Mouse (Mus musculus) thymus, adult 2 months (tissue): ENCODE data around the gene Brms1.

Experiments used
- CTCF ChIP-seq: fragments of 200-500 bp; IDR thresholded peaks from 2 replicates; pipeline ENCODE4 v1.5.1; 2012; ENCODE audit warnings: mild to moderate bottlenecking, control low read depth, low read length, moderate library complexity, borderline replicate concordance; ENCODE audit not compliant: control insufficient read depth, poor library complexity, insufficient read depth; ENCODE audit errors: extremely low read depth
- POLR2A ChIP-seq: fragments of 200-500 bp; IDR thresholded peaks from 2 replicates; pipeline ENCODE4 v1.6.1; 2012; ENCODE audit warnings: mild to moderate bottlenecking, low read length, control low read depth, moderate library complexity; ENCODE audit not compliant: control insufficient read depth, poor library complexity, insufficient read depth; ENCODE audit errors: extremely low read depth

DNA sequence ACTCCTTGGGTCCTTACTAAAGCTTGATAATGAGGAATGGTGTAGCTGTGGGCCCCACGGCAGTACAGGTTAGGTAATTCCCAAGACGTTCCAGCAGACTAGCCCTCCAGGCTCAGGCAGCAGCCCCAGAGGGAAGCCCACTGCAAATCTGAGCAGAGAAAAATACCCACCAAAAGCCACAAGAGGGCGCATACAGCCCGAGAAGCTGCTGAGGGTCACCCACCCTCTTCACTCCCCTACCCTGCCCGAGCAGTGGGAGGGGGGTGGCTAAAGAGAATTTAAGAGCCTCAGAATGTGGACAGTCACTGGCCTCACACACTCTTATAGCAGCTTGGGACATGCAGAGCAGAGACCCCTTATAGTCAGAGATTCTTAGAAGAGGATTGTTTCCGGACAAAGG is 15.1 kb downstream of the Brms1 start:
- TF ChIP-seq CTCF (peak; percentile 68; the same call in 1 of the 2 replicates), POLR2A (no peak)
